Mouse (Mus musculus): ENCODE results near the gene a.

The a gene

GRCm38 (mm10) chr2:154782856-154783650 lies 8.1 kb upstream of the a start:
- DNase-seq = no peak

DNA sequence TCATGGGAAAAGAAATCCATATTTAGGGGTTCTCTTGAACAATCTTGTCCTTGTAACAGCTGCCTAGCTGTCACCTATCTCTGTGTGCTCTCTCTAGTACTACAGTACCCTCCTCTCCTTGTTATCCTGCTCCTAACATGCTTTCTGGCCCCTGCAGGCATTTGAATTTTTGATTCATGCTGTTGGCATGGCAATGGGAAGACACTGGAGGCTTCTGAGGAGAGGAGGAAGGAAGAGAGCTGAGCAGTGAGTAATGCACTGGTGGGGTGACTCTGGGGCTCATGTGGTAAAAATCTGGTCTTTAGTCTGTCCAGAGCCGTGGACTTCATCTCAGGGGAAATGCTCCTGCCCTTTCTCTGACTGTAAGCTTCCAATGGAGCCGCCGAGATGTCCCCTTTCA lies 5.9 kb upstream of the a start:
- no peak for DNase-seq

- DNase-seq = no peak
These were observed 5.0 kb upstream of the a start for GRCm38 (mm10) chr2:154786187-154786586.

DNA sequence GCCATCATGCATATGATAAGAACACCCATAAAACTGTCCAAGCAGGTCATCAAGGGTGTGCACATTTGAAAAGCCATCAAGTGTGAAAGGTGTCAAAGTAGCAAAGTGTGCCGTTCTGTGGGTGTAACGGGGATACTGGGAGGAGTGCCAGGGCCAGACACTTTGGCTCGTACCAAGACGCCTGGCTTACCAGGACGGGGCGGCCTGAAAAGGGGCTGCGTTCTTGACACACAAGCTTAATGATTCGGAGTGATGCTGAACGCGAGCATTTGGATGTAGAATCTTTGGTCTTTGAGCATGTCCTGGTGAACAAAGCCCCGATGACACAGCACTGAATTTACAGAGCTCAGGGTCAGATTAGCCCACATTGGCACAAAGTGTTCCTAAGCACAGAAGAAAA lies 4.4 kb upstream of the a start:
- peak in 1 of 2 experiments; percentile 36 for DNase-seq

DNA sequence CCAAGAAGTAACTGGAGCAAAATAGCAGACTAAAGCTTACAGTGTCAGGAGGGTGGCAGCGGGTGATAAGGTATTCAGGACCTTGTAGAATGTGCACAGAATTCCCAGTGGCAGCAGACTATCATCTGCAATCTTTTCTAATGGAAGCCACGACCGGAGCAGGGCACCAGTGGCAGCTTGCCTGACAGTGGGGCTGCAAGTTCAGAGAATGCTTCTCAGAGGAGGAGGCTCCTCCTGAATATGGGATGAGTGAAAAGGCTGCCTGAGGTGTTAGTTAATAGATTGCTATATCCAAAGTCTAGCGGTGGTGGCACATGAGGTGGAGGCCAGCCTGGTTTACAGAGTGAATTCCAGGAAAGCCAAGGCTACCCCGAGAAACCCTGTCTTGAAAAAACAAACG lies 1.8 kb upstream of the a start:
- DNase-seq = no peak

GRCm38 (mm10) chr2:154789977-154790655 lies 1.1 kb upstream of the a start:
- DNase-seq = no peak

DNA sequence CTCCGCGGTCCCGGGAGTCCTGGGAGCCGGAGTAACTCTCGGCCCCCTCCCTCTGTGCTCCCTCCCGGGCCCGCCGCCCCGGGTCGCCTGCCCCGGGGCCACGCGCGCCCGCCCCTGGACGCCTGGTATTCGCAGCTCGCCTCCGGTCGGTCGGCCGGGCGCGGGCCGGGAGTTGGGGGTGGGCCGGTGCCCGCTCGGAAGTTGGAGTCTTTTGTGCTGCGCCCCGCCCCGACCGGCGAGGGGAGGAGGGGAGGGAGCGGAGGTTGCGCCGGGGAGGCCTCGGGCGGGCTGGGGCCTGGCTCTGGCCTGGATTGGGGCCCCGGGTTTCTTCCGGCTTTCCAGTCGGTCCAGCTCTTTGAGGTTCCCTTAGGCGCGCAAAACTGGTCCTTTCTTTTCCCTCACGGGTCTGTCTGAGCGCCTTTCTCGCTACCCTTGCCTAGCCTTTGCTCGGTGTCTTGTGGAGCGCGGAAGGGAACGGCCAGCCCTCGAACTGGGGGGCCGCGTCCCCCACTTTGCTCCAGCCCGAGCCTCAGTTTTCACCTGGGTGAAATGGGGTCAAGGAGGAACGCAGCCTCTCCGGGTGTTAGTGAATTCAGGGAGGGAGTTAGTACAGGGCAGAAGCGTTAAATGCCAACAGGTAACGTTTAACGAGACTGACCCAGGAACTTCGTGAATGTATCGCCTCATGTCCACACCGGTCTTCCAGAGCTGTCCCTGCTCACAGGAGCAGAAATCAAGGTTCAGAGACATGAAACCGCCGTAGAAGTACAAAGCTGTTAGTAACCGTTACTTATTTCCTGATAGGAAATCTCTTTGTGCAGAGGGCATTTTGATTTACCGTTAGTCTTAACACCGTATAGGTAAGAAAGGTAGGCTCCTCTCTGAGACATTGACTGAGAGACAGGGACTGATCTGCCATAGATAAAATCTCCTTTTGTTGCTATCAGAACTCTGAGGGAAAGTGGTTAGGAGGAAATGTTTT lies 750 bp downstream of the a start:
- DNase-seq = peak; percentile 88 to 92

DNA sequence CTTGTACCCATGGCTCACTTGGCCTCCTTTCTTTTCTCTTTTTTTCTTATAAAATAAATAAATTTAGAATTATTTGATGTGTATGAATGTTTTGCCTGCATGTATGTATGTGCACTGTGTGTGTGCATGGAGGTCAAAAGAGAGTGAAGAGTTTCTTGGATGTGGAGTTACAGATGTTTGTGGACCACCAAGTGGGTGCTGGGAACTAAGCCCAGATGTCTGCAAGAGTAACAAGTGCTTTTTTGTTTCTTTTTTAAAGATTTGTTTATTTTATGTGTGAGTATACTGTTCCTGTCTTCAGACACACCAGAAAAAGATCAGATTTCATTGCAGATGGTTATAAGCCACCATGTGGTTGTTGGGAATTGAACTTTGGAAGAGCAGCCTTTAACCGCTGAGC lies 12.2 kb downstream of the a start:
- DNase-seq = no peak

DNA sequence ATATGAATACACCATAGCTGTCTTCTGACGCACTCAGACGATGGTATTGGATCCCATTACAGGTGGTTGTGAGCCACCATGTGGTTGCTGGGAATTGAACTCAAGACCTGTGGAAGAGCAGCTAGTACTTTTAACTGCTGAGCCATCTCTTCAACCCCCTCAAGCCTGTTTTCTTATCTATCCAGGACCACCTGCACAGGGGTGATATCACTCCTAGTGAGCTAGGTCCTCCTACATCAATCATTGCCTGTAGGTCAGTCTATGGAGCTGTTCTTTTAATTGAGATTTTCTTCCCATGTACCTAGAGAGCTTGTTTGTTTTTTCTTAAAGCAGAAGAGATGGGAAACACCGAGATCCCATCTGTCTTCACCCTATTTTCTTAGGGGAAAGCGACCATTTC lies 12.6 kb downstream of the a start:
- no peak for DNase-seq

DNA sequence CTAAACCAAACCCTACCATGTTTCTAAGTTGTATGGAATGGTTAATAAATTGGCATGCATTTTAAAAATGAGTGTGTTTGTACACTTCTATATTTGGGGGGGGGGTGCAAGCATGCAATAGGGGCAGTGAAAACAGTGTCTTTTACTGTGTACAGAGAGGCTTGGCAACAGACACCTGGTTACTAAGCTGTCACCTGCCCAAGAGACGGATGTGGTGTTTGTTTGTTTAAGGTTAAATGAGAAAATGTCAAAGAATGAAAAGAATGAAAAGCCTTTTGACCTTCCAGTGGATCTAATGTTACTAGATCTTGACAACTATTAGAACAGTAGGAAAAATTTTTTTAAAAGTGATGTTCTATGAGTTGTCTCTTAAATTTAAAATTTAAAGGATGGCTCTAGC lies 16.5 kb downstream of the a start:
- no peak for DNase-seq

GRCm38 (mm10) chr2:154809107-154809762 lies 18.0 kb downstream of the a start:
- DNase-seq = peak; percentile 72 to 79

DNA sequence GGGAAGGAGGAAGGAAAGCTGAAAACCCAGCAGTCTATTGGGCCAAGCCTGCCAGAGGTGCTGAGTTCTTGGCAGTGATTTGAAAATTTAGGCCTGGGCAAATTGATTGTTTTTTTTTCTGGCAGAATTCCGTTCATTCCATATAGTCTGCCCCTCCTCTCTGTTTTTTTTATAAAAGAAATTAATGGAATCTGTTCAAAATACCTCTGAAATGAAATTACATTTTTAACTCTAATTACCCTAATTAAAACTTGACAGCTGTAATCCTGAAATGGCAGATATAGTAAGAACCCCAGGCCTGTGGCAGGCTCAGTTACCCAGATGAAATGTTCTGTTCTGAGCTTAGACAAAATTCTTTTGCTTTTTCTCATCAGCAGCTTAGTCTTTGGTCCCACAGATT lies 19.6 kb downstream of the a start:
- DNase-seq = no peak

DNA sequence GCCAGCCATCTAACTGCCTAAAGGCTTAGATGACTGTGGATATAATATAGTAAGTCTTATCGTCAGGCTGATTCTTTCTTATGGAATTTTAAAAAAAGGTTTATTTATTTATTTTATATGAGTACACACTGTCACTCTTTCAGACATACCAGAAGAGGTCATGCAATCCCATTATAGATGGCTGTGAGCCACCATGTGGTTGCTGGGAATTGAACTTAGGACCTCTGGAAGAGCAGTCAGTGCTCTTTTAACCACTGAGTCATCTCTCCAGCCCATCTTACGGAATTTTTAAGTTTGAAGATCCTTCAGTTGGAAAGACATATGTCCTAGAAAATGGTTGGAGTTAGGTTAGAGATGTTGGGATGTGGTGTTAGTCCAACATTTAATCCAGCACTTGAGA lies 22.2 kb downstream of the a start:
- no peak for DNase-seq

DNA sequence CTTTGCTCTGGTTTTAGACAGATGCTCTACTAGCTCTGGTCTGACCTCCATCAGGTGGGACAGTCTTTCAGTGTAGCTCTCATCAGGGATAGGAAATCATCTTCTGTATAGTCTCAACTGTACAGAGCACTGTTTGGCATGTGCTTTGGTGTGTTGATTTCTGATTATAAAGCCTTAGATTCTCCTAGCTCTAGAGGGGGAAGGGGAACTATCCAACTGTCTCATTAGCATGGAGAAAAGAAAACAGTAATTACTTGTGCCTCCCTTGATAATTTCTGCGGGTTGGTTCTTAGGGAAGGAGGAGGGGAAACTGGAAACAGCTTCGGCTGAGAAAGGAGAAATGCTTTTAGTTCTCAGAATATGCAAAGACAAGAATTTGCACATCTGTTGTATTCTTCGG lies 25.9 kb downstream of the a start:
- DNase-seq = no peak

DNA sequence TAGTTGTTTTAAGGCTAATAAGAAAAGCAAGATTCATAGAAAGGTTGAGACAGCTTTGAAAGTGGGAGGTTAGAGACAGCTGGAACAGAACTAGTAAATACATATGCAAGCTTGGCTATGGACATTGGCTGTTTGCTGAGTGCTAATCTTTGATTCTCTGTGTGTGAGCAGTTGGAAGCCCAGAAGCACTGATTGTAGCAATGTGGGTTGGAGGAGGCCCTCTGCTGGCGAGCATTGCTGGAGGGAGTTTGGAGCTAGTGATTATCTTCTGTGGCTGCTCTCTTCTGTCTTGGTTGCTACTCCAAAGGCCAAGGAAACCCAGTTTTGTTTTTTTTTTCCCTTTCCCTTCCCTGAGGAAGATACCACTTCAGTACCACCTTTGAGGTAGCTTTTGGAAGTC lies 26.6 kb downstream of the a start:
- peak; percentile 46 to 71 for DNase-seq

- no peak for DNase-seq
These were observed 27.4 kb downstream of the a start for GRCm38 (mm10) chr2:154818599-154818998.

- no peak for DNase-seq
These were observed 29.1 kb downstream of the a start for GRCm38 (mm10) chr2:154820346-154820745.

DNA sequence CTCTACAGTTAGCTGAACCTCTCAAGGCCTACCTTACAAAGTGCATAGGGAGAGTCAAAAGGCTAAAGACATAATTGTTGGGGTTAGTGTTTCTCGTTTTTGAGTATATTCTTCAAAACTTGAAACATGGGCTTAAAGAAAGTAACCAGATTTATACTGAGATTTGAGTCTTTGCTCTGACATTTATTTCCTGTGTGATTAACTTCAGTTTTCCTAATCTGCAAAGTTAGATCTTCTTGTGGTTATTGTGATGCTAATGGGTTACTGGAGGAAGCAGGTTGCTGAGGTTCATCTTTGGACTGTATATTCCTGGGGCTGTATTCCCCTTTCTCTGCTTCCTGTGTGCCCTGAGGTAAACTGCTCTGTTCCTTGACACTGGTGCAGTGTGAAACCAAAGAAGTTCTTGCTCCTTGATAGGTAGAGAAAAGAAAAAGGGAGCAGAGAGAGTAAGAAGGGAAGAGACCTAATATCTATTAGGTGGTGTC lies 34.9 kb downstream of the a start:
- DNase-seq = no peak

GRCm38 (mm10) chr2:154827521-154827920 lies 36.3 kb downstream of the a start:
- DNase-seq = peak; percentile 33 to 39

- no peak for DNase-seq
These were observed 41.3 kb downstream of the a start for GRCm38 (mm10) chr2:154832471-154832870.

GRCm38 (mm10) chr2:154834149-154834865 lies 43.1 kb downstream of the a start:
- no peak for DNase-seq

GRCm38 (mm10) chr2:154836537-154836936 lies 45.3 kb downstream of the a start:
- no peak for DNase-seq
